Mouse (Mus musculus) liver, embryonic 13.5 days (tissue): ENCODE measurements at regions not wholly inside any gene's neighbourhood (a gene's known extent, or its start where the extent isn't known, plus 50 kb on each side); places are given as distances from the start of the nearest gene placed in this dataset.

ENCODE experiments used
- ATAC-seq: fragments of 200-750 bp; cut with Nextera tagmentation; 2 replicates; pipeline ENCODE4 v1.8.0; 2017; ENCODE audit warnings: low read depth, mild to moderate bottlenecking, moderate number of reproducible peaks, moderate library complexity
- DNase-seq: peaks from one replicate; pipeline ENCODE4 v3.0.0; 2022
- H3K27ac ChIP-seq: fragments of 300-500 bp; sonication (generic); 2 replicates; pipeline ENCODE4 v1.5.1; 2015; ENCODE audit warnings: moderate library complexity, mild to moderate bottlenecking, inconsistent platforms
- H3K27me3 ChIP-seq: fragments of 300-500 bp; sonication (generic); 2 replicates; pipeline ENCODE4 v1.6.1; 2015; ENCODE audit warnings: mild to moderate bottlenecking, inconsistent platforms
- H3K36me3 ChIP-seq: fragments of 300-500 bp; sonication (generic); 2 replicates; pipeline ENCODE4 v1.6.1; 2015; ENCODE audit warnings: mild to moderate bottlenecking, inconsistent platforms
- H3K4me1 ChIP-seq: fragments of 300-500 bp; sonication (generic); replicated peaks from 2 replicates; pipeline ENCODE4 v1.6.1; 2015; ENCODE audit warnings: inconsistent platforms
- H3K4me2 ChIP-seq: fragments of 300-500 bp; sonication (generic); 2 replicates; pipeline ENCODE4 v1.6.1; 2015; ENCODE audit warnings: inconsistent platforms, mild to moderate bottlenecking, moderate library complexity
- H3K4me3 ChIP-seq: fragments of 300-500 bp; sonication (generic); replicated peaks from 2 replicates; pipeline ENCODE4 v1.5.1; 2015; ENCODE audit warnings: mild to moderate bottlenecking, inconsistent platforms
- H3K9ac ChIP-seq: fragments of 300-500 bp; sonication (generic); 2 replicates; pipeline ENCODE4 v1.6.1; 2015; ENCODE audit warnings: mild to moderate bottlenecking, inconsistent platforms
- H3K9me3 ChIP-seq: fragments of 300-500 bp; sonication (generic); replicated peaks from 2 replicates; pipeline ENCODE4 v1.6.1; 2016; ENCODE audit warnings: inconsistent platforms
- WGBS: fragments of 180-500 bp; shearing (Covaris S2); methylation state at CpG from one replicate; pipeline ENCODE4 v1.1.7; 2015; ENCODE audit not compliant: insufficient replicate concordance; 5-methylcytosine and 5-hydroxymethylcytosine counted together

DNA sequence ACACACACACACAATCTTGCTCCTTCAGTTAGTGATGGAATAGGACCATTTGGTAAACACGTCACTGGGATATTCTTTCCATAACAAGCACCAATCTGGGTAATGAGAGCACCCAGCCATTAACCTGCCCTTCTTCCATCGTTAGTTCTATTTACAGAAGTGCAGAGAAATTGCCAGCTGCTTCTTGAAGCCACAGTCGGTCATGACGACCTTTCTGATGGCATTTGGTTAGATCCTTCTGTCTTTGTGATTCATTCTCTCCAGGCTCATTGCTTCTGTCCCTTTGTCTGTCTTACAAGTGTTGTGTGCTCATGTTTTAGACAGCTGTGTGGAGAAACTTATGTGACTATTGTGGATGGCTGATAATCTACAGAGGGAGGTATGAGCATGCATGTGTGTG is 197.9 kb upstream of the Nmur2 start:
- Histone ChIP-seq H3K27ac (no peak overlapping the region), H3K9me3 (no peaks in the 10 kb centered on the region; the same call in 1 of the 2 replicates)
- 38% methylated on average over 4 of the region's 4 CpGs for WGBS

GRCm38 (mm10) chr11:56224999-56225398 is 184.2 kb upstream of the Nmur2 start:
- WGBS: 60% methylated on average over 2 of the region's 2 CpGs
- DNase-seq (no peak), ATAC-seq (no peak)
- Histone ChIP-seq H3K27me3 (no peaks in the 10 kb centered on the region), H3K4me3 (no peak overlapping the region), H3K27ac (no peak overlapping the region), H3K4me2 (no peak overlapping the region), H3K9ac (no peak overlapping the region), H3K9me3 (no peaks in the 10 kb centered on the region), H3K4me1 (no peaks in the 10 kb centered on the region), H3K36me3 (no peaks in the 10 kb centered on the region)

More for the DNA sequence above, 197.9 kb upstream of the Nmur2 start:
- no peak overlapping the region for H3K9ac ChIP-seq
- no peak overlapping the region for H3K4me3 ChIP-seq
- no peaks in the 10 kb centered on the region for H3K27me3 ChIP-seq
- ATAC-seq (no peak), DNase-seq (no peak)
- H3K36me3 ChIP-seq: no peaks in the 10 kb centered on the region
- H3K4me1 ChIP-seq: no peaks in the 10 kb centered on the region
- H3K4me2 ChIP-seq: no peak overlapping the region

DNA sequence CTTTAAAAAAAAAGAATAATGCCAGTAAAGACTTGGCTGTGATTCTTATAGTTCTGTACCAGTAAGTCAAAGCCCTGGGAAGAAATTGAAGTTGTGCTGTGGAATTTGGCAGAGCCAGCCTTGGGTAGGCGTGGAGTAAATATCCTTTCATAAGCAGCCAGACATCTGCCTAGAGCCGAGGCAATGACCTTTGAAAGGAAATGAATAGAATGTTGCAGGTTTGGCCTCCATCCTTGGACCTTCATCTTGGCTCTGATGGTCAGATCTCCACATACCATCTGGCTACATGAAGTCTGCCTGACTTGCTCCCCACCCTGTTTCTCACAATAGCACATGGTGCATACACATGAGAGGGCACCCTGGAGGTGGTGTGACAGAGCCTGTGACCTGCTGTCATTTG is 174.9 kb upstream of the Nmur2 start:
- WGBS: 63% methylated on average over 2 of the region's 2 CpGs
- no peak overlapping the region for H3K9ac ChIP-seq
- H3K36me3 ChIP-seq: no peaks in the 10 kb centered on the region
- no peak overlapping the region for H3K4me2 ChIP-seq
- H3K27ac ChIP-seq: no peak overlapping the region
- no peaks in the 10 kb centered on the region for H3K27me3 ChIP-seq
- DNase-seq: no peak
- H3K9me3 ChIP-seq: no peaks in the 10 kb centered on the region
- no peaks in the 10 kb centered on the region for H3K4me1 ChIP-seq
- ATAC-seq: no peak
- H3K4me3 ChIP-seq: no peak overlapping the region

- 68% methylated on average over 3 of the region's 3 CpGs for WGBS
- Histone ChIP-seq H3K9me3 (no peaks in the 10 kb centered on the region), H3K27me3 (no peaks in the 10 kb centered on the region), H3K9ac (no peak overlapping the region), H3K4me2 (no peak overlapping the region), H3K36me3 (no peaks in the 10 kb centered on the region), H3K4me1 (no peaks in the 10 kb centered on the region), H3K27ac (no peak overlapping the region), H3K4me3 (no peak overlapping the region)
- no peak for ATAC-seq
- DNase-seq: no peak
Measured at GRCm38 (mm10) chr11:56201844-56202243, 161.0 kb upstream of the Nmur2 start.

DNA sequence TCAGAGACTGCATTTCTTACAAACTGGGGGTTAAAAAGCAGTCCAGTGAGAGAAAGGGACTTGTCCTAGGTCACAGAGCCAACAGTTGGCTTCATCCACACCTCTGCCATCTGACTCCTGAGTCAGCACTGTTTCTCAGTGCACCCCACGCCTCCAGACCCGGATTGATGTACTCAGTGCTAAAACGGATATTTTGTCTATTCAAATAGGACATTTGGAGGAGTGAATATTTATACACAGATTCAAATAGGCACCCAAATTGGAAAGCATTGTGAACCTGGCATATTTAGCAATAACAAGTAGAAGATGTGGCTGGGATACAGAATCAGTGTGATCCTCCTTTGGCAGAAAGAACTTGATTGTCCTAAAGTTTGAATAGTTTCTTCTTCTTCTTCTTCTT is 154.5 kb upstream of the Nmur2 start:
- Histone ChIP-seq H3K36me3 (no peaks in the 10 kb centered on the region), H3K4me3 (no peak overlapping the region), H3K27me3 (no peaks in the 10 kb centered on the region), H3K27ac (no peak overlapping the region), H3K4me2 (no peak overlapping the region), H3K4me1 (no peaks in the 10 kb centered on the region), H3K9me3 (no peaks in the 10 kb centered on the region), H3K9ac (no peak overlapping the region)
- no peak for DNase-seq
- ATAC-seq: no peak
- 56% methylated on average over 3 of the region's 3 CpGs for WGBS

DNA sequence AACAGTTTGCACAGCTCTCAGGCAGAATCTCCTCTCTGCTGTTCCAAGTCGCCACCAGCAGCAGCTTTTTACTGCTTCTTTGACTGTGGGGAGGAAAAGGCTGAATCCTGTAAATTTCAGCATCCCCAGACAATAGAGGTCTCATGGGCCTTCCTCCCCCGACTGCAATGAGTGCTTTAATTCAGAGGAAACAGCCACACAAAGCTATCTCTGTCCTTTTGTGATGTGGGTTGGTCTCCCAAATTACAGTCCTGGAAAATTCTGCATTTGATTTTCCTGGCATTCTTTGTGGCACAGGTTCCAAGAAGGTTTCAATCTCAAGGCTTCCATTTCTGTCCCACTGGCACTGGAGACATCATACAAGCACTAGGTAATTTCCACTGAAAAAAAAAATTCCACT is 152.6 kb upstream of the Nmur2 start:
- 40% methylated on average over 2 of the region's 2 CpGs for WGBS
- no peak overlapping the region for H3K9ac ChIP-seq
- H3K27ac ChIP-seq: no peak overlapping the region
- ATAC-seq (no peak), DNase-seq (no peak)
- no peak overlapping the region for H3K4me2 ChIP-seq
- no peaks in the 10 kb centered on the region for H3K9me3 ChIP-seq
- H3K4me3 ChIP-seq: no peak overlapping the region
- H3K27me3 ChIP-seq: no peaks in the 10 kb centered on the region
- H3K4me1 ChIP-seq: no peaks in the 10 kb centered on the region
- H3K36me3 ChIP-seq: no peaks in the 10 kb centered on the region

DNA sequence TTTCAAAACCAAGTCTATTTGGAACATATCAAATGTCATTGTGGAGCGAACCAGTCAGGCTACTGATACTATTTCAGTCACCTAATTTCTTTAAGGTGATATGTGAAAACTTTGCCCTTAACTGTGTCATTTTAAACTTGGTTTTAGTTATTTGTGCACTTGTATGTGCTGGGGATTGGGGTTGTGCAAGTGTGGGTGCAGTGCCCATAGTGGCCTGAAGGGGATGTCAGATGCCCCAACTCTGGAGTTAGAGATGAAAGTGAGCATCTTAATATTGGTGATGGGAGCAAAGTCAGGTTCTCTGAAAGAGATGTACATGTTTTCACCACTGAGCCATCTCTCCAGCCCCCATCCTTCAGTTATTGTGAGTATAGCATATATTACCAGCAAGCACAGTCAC is 133.1 kb upstream of the Nmur2 start:
- Histone ChIP-seq H3K36me3 (no peaks in the 10 kb centered on the region), H3K4me2 (no peak overlapping the region), H3K4me3 (no peak overlapping the region), H3K9me3 (no peaks in the 10 kb centered on the region), H3K4me1 (no peaks in the 10 kb centered on the region), H3K9ac (no peak overlapping the region), H3K27me3 (no peaks in the 10 kb centered on the region), H3K27ac (no peak overlapping the region)
- DNase-seq (no peak), ATAC-seq (no peak)
- 67% methylated on average over 1 of the region's 1 CpGs for WGBS

- 57% methylated on average over 3 of the region's 3 CpGs for WGBS
- ATAC-seq: no peak
Measured at GRCm38 (mm10) chr11:56173246-56173645, 132.4 kb upstream of the Nmur2 start.

GRCm38 (mm10) chr11:56169576-56169975 is 128.8 kb upstream of the Nmur2 start:
- H3K4me1 ChIP-seq: no peaks in the 10 kb centered on the region
- no peaks in the 10 kb centered on the region for H3K36me3 ChIP-seq
- no peak overlapping the region for H3K9ac ChIP-seq
- 55% methylated on average over 9 of the region's 9 CpGs for WGBS
- no peak overlapping the region for H3K27ac ChIP-seq
- H3K9me3 ChIP-seq: no peaks in the 10 kb centered on the region
- no peaks in the 10 kb centered on the region for H3K27me3 ChIP-seq
- H3K4me2 ChIP-seq: no peak overlapping the region
- ATAC-seq (no peak), DNase-seq (no peak)
- no peak overlapping the region for H3K4me3 ChIP-seq

More at GRCm38 (mm10) chr11:56173246-56173645, 132.4 kb upstream of the Nmur2 start:
- no peak for DNase-seq
- Histone ChIP-seq H3K4me3 (no peak overlapping the region), H3K27ac (no peak overlapping the region), H3K4me1 (no peaks in the 10 kb centered on the region), H3K9ac (no peak overlapping the region), H3K9me3 (no peaks in the 10 kb centered on the region), H3K36me3 (no peaks in the 10 kb centered on the region), H3K4me2 (no peak overlapping the region), H3K27me3 (no peaks in the 10 kb centered on the region)

GRCm38 (mm10) chr11:56166849-56167248 is 126.0 kb upstream of the Nmur2 start:
- Histone ChIP-seq H3K27me3 (no peaks in the 10 kb centered on the region), H3K27ac (no peak overlapping the region), H3K4me3 (no peak overlapping the region), H3K4me1 (no peaks in the 10 kb centered on the region), H3K9me3 (no peaks in the 10 kb centered on the region), H3K36me3 (no peaks in the 10 kb centered on the region), H3K9ac (no peak overlapping the region), H3K4me2 (no peak overlapping the region)
- ATAC-seq (no peak), DNase-seq (no peak)
- WGBS: 51% methylated on average over 2 of the region's 2 CpGs

- Histone ChIP-seq H3K9me3 (no peaks in the 10 kb centered on the region), H3K4me1 (no peaks in the 10 kb centered on the region), H3K4me2 (no peak overlapping the region), H3K36me3 (no peaks in the 10 kb centered on the region), H3K9ac (no peak overlapping the region), H3K27me3 (no peaks in the 10 kb centered on the region), H3K27ac (no peak overlapping the region), H3K4me3 (no peak overlapping the region)
- ATAC-seq (no peak), DNase-seq (no peak)
- WGBS: 75% methylated on average over 5 of the region's 5 CpGs
Measured at GRCm38 (mm10) chr11:56165759-56166158, 124.9 kb upstream of the Nmur2 start.

DNA sequence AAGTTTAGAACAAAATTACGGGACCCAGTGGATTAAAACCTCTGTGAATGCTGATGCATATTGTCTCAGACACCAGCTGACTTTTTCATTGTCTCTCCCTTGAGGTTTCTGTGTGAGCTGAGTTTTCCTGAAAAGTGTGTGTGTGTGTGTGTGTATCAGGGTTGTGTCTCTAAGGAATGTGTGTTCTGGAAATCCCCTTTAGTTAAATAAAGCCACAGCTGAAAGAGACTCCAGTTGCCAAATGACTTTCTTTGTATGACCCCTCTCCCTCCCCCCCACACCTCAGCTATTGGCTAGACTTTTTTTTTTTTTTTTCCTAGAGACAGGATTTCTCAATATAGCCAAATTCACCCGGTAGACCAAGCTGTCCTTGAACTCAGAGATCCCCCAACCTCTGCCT is 119.5 kb upstream of the Nmur2 start:
- H3K9me3 ChIP-seq: no peaks in the 10 kb centered on the region
- no peak overlapping the region for H3K27ac ChIP-seq
- H3K4me3 ChIP-seq: no peak overlapping the region
- ATAC-seq (no peak), DNase-seq (no peak)
- H3K9ac ChIP-seq: no peak overlapping the region
- no peaks in the 10 kb centered on the region for H3K4me1 ChIP-seq
- 43% methylated on average over 2 of the region's 2 CpGs for WGBS
- H3K27me3 ChIP-seq: no peaks in the 10 kb centered on the region
- H3K36me3 ChIP-seq: no peaks in the 10 kb centered on the region
- no peak overlapping the region for H3K4me2 ChIP-seq
